Mouse (Mus musculus) ES-E14 (cell line): ENCODE results near the gene Olfr169.

Experiments
- CHD2 ChIP-seq: IDR thresholded peaks from 2 replicates; pipeline ENCODE4 v1.6.1; 2014; ENCODE audit warnings: mild to moderate bottlenecking, low read depth, low read length, inconsistent platforms
- HCFC1 ChIP-seq: IDR thresholded peaks from 2 replicates; pipeline ENCODE4 v1.6.1; 2012; ENCODE audit warnings: low read length, inconsistent platforms, borderline replicate concordance; ENCODE audit not compliant: insufficient read depth
- MAFK ChIP-seq: IDR thresholded peaks from 2 replicates; pipeline ENCODE4 v1.6.1; 2014; ENCODE audit warnings: mild to moderate bottlenecking, low read depth, low read length, inconsistent platforms; ENCODE audit not compliant: insufficient read depth
- ZNF384 ChIP-seq: IDR thresholded peaks from 2 replicates; pipeline ENCODE4 v1.6.1; 2012; ENCODE audit warnings: low read depth, low read length, inconsistent platforms

DNA sequence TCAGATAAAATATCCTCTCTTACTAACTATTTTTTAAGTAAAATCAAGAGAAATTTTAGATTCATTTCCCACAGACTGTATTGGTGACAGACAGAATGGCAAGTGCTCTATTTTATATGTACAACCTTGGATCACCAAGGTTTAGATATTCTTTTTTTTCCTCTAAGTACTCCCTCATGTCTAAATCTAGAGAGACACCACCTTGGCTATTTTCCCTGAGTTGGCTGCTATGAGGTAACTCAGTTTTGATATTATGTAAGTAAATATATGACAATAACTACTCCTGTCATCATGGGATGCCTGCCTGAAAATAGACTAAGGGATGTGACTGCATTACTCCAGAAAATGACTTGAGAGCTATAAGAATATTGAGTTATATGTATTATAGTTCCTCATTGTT, 36.2 kb downstream of the Olfr169 start, which contains the start of gene Olfr168:
- TF ChIP-seq HCFC1 (no peak), MAFK (no peak), ZNF384 (no peak), CHD2 (no peak)
